Mouse (Mus musculus): ENCODE measurements around the gene Gpr19.

DNA sequence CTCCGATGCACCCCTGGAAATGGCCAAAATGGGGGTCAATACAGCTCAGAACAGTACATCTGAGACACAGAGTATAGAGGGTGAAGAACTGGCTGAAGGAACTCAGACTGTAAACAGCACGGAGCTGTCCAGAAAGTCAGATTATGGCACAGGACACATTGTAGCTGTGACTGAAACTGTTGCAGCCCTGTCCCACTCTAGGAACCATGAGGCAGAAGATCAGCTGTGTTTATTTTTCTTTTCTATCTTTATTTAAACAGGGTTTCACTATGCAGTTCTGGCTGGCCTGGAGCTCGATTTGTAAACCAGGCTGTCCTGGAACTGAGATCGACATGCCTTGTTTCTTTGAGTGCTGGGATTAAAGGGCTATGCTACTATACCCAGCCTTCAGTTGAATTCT lies 38.1 kb downstream of the Gpr19 start:
- TF ChIP-seq CTCF (IDR thresholded peaks at IDR 0.05; ENCODE audit: control insufficient read depth, insufficient read depth, low read length) (no peak), POLR2A (IDR thresholded peaks at IDR 0.05; ENCODE audit: borderline replicate concordance, control insufficient read depth, low read depth, low read length) (no peak)

Measured in bone marrow, adult 2 months (tissue).